Mouse (Mus musculus): ENCODE measurements around the gene Cmip.
"Not testable (repeated sequence)": the region's sequence is repeated elsewhere in the genome, so short reads cannot be mapped to it uniquely, and the experiment has no call there.

The Cmip gene

DNA sequence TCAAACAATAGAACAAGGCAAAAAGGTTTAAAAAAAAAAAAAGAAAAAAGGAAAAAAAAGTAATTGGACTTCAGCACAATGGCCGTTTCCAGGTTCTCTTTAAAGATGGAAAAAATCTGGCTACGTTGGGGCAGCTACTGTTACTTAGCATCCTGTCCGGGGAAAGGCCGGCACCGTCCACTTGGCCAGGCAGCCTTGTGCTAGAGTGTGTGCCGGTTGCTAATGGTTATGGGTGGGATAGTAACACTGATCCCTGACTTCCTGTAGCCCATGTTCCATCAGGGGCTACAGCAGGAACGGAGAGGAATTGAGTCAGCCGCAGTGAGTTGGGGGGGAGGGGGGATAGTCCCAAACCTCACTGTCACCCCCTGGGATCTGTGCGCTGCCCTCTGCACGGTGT lies 155.4 kb downstream of the Cmip start:
- DNase-seq (ENCODE audit: extremely low read depth, low read depth) = no peak

DNA sequence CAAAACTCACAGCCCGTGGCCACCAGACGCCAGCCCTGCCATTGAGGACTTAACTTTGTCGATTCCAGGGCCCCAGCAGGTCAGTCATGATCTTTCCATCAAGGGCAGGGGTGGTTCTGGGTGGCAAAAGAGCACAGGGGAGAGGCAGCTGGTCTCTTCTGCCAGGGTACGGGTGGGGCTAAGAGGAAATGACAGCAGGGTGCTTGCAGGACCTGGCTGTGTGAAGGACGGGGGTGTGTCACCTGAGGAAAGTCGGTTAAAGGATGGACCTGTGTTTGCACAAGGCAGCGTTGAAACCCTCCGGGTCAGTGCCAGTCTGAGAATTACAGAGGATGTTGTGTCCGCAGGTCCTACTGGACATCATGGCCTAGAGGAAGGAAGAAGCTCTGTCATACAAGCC lies 161.0 kb downstream of the Cmip start:
- DNase-seq (ENCODE audit: extremely low read depth, low read depth) = no peak

DNA sequence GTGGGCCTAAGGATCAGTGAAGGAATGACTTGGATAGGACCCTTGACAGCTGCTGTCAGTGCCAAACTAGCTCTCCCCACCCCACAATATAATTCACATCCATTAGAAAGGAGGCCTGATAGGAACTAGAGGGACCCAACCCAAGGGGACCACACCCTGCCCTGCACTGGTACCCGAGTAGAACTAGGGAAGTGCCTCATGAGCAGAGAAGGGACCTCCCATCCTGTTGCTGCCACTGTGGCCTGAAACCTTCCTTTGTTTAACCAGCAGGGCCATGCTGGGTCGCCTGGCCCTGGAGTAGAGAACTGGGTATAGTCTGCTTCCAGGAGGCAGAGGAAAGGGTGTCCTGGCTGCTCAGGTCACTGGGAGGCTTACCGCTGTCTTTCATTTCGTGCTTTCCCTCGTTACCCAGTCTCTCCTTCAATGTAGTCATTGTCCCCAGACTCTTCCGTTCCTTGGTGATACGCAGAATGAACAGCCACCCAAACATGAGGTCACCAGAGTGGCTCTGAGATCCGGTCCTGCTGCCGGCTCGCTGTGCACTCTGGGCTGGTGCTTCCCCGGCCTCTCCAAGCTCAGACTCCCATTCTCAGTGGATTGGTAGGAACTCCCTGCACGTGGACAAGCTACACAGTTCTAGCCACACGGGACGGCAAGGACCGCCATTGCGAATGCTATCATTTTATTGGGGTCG lies 164.1 kb downstream of the Cmip start:
- DNase-seq (ENCODE audit: extremely low read depth, low read depth) = no peak

DNA sequence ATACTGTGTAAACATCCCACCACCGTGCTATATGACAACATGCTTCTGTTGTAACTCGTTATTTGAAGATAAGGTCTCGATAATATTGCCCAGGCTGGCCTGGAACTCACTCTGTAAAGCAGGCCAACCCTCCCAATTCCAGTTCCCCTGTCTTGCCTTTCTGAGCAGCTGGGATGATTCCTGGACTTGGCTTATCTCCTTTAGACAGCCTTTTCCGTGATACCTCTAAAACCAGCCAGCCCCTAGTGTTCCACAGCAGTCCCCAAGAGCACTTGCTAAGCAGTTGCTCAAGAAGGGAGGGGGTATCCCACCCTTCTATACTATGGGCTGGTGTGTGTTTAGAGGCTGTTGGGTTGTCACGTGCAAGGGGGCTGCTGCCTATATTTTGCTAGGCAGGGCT lies 165.0 kb downstream of the Cmip start:
- no peak for DNase-seq (ENCODE audit: extremely low read depth, low read depth)

DNA sequence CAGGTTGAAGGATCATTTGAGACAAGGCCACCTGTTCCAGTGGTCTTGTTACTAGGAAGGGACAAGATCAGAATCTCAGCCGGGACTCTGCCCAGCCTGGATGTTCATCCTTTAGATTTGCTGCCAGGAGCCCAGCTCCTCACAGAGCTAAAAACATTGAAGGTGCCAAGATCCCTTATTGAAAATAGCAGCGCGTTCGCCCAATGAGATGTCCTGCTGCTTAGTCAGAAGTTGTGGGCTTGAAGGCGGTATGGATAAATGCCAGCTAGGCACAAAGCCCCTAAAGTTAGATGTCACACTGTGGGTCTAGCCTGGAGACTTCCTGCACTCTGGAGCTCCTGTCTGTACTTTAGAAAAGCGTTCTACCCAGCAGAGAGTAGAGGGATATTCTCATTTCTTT lies 165.5 kb downstream of the Cmip start:
- no peak for DNase-seq (ENCODE audit: extremely low read depth, low read depth)

DNA sequence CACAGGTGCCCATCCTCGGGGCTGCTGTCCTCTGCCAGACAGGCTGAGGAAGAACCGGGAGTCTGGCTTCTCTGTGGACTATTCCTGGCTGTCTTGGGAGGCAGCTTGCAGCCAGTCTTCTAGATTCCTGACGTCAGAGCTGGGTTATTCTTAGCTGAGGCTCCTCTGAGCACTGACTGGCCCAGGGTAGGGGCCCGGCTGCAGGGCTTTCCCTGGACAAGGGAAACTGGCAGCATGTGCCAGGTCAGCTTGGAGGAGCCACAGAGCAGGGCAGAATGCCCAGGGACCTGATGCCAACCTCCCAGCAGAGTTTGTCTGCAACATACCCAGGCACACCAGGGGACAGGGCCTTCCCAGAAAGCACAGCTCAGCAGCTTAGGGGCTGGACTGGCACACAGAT lies 166.2 kb downstream of the Cmip start:
- no peak for DNase-seq (ENCODE audit: extremely low read depth, low read depth)

DNA sequence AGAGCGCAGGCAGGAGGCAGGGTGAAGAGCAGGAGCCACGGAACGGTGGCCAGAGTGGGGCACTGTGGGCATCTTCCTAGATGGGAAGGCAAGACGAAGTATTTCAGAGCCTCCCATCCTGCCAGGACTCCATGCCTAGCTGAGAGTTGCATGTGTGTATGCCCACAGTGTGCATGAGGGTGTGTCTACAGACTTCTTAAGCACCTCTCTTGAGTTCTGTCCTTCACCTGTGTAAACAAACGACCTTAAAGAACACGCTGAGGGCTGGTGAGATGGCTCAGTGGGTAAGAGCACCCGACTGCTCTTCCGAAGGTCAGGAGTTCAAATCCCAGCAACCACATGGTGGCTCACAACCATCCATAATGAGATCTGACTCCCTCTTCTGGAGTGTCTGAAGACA lies 171.0 kb downstream of the Cmip start:
- not testable (repeated sequence) for DNase-seq (ENCODE audit: extremely low read depth, low read depth)

DNA sequence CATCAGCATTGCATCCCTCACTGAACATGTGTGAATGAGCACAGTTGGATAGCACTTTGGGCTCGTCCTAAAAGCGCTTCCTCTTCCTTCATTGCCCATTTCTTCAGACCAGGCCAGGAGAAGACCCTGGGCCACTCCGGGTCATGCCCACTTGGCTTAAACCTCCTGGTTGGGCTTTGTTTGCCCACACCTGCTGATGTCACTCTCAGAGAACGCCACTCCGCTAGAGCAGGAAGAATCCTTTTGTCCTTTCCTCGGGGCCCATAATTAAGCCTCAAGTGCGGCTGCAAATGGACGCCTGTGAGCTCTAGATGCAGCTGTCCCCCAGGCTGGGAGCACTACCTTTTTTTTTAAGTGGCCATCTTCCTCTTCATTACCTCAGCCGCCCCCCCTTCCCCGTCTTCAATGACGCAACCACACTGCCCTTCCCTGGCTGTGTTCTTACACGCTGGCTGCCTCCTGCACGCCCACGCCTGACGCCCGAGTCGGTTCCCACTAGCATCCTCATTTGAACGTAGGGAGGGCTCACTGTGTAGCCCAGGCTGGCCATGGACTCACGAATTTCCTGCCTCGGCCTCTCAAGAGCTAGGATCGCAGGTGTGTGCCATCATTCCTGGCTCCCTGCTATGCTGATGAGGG lies 171.8 kb downstream of the Cmip start:
- DNase-seq (ENCODE audit: extremely low read depth, low read depth) = no peak

DNA sequence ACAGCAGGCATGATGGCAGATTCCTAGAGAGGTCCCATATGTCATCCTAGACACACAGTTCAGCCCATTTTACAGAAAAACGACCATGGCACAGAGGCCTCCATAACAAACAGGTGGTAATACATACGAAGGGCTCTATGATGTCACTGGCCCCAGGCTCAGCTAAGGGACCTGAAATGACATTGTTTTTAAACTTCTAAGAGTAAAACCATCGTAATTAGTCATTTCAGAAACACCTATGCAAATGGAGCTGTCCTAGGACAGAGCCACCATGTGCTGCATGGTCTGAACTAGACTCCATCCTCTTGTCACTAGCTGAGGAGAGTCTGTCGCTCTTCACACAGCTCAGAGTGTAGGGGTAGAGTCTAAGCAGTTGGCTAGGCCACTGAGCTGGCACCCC lies 173.8 kb downstream of the Cmip start:
- no peak for DNase-seq (ENCODE audit: extremely low read depth, low read depth)

DNA sequence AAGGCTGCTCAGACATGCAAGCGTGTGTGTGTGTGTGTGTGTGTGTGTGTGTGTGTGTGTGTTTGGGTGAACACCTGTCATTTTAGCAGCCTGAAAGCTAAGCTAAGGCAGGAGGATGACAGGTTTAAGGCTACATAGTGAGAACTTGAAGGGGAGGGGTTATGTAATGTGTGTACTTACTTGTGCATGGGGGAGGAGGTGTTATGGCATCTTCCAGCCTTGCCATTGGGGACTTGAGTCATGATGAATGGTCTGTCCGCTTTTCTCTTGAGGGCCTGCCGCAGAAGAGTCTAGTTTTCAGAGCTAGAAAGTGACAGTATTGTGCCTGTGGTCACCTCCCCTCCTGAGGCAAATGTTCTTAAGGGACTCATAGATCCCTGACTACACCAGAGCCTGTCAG lies 174.7 kb downstream of the Cmip start:
- DNase-seq (ENCODE audit: extremely low read depth, low read depth) = no peak

DNA sequence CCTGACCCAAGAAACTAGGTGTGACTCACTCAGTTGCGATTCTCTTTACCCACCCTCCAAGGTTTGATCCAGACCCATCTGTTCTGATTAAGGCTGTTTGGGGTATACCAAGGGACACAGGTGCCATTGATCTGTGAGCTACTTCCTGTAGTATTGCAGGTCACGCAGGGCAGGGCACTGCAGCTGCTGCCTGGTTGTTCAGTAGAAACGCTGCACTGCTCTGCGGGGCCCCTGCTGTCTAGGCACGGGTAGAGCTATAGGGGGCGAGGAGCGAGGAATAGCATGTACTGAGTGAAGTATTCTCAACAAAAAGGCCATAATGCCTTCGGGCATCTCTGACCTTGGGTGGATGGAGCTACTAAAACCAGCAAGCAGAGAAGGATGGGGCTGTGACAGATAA lies 175.2 kb downstream of the Cmip start:
- DNase-seq (ENCODE audit: extremely low read depth, low read depth) = no peak

DNA sequence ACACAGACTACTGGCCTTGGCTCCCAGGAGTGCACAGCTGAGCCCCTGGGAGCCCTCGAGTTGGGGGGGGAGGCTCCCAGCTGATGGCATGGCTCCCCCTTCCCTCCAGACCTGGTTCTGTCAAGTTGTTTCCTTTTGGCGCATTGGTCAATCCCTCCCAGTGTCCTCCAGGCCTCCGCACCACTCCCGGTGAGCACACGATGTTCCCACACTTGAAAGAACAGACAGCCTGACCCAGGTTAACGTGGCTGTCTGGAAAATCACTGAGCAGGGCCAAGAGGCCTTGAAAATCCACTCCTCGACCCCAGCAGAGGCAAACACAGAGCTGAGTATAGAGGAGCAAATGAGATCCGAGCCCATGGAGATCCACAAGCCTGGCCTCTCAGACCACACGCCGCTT lies 177.1 kb downstream of the Cmip start:
- DNase-seq (ENCODE audit: extremely low read depth, low read depth) = no peak

DNA sequence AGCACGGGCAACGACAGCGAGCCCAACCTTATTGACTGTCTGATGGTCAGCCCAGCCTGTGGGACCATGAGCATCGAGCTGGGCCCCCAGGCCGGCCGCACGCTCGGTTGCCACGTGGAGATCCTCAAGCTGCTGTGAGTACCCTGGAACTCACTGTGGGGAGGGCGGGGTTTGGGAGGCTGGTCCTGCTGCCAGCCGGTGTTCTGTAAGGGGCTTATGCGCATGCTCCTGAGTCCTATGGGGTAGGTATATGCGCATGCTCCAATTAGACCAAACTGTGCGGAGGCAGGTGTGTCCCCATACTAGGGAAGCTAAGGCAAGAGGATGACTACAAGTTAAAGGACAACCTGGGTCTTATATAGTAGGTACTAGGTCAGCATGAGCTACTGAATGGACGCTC lies 179.9 kb downstream of the Cmip start:
- DNase-seq (ENCODE audit: extremely low read depth, low read depth) = no peak

DNA sequence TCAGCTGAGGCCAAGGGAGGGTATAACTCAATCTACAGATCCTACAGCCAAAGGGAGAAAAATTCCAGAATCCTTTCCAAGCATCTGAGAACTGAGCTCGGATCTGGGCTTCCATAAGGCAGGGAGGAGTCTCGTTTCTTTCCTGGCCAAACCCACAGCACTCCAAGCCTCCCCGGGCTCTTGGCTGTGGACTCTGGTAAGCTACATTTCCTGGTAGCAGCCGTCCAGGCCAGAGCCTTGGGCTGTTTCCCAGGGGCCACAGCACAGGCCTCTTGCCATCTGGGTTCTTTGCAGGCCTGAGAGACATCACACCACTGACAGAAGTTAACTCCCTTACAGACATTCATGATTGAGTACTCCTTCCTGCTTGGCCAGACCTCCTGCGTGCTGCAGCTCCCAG lies 180.8 kb downstream of the Cmip start:
- no peak for DNase-seq (ENCODE audit: extremely low read depth, low read depth)

DNA sequence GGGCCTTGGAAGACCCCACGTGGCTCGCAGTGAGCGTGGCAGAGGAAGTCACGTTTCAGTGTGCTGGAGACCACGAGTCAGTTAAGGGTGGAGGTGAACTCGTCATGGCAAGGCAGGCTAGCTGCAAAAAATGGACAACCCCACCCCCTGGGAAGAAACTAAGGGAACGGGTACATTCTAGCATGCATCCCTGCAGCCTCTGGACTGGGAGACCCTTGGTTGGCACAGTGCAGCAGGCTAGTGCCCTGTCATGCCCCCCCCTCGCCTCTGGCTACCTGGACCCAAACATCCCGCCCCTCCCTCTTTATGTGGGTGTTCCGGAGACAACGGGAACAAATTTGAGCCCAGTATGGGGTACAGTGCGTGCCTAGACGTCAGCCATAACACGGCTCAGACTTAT lies 183.5 kb downstream of the Cmip start:
- no peak for DNase-seq (ENCODE audit: extremely low read depth, low read depth)

DNA sequence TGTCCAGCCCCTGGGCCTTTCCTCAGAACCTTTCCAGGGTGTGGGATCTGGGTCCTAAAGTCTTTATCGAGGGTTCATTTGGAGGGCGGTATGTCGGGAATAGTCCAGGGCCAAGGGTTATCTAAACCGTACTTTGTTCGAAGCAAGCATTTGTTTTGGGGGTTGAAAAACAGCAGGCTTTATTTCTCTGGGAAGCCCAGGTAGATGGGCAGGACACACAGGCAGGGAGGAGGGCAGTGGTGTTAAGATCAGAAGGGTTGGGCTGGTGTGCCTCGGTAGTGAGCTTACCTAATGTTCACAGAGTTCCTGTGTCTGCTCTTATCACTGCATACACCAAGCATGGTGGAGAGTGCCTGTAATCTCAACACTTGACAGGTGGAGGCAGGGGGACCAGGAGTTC lies 183.9 kb downstream of the Cmip start:
- DNase-seq (ENCODE audit: extremely low read depth, low read depth) = no peak

DNA sequence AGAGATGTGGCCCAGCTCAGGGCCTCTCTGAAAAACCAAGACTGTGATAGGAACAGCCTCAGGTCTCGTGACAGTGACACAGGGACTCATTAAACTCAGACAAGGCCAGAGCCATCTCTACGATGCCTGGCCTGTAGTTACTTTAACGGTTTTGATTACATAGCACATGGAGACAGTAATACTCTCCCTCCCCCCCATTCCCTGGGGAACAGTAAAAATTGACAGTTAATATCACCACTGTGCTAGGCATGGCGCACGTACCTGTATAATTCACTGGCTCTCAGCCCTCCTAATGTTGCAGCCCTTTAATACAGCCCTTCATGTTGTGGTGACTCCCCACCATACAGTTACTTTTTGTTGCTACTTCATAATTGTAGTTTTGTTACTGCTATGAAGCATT lies 188.6 kb downstream of the Cmip start:
- no peak for DNase-seq (ENCODE audit: extremely low read depth, low read depth)

DNA sequence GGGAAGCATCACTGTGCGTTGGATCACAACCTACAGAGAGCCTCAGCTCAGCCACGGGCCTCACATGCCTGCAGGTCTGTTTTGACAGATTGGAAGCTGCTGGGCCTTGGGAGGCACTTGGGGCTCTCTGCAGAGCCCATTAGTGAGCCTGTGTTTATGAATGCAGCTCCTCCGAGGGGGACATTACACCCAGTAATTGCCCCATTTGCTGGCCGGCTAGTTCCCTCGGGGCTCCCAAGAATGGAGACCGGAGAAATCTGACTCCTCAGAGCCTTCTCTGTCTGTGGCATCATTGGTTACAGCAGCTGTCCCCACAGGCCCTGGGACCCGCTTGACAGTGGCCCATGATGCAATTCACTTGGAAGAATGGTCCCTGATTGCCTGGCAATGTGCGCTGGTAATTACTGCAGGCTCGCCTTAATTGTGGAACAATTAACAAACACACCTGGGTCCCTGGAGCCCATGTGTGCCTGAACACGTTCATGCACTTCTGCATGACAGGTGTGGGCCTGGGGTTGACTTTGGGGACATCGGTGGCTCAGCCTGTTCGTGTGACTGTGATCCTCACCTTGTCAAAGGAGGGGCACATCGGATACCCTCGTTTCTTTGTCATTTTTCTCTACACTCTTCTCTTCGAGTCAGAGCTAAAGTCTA lies 189.6 kb downstream of the Cmip start:
- no peak for DNase-seq (ENCODE audit: extremely low read depth, low read depth)

DNA sequence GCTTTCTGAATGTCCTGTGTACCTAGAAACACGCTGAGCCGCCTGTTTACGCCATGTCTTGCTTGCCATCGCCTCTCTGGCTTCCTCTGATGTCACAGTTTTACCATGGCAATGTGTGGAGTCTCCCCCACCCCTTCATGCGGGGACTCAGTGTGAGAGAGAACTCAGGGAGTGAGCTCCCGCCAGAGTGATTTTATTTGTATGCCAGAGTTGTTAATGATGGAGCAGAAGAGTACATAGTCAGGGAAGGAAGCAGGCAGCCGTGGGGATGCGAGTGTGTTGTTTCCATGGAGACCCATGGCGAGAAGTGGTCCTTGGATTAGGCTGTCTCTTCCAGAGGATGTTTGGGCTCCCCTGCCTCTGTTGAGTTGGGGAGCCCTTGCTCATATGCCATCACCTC lies 194.2 kb downstream of the Cmip start:
- DNase-seq (ENCODE audit: extremely low read depth, low read depth) = no peak

DNA sequence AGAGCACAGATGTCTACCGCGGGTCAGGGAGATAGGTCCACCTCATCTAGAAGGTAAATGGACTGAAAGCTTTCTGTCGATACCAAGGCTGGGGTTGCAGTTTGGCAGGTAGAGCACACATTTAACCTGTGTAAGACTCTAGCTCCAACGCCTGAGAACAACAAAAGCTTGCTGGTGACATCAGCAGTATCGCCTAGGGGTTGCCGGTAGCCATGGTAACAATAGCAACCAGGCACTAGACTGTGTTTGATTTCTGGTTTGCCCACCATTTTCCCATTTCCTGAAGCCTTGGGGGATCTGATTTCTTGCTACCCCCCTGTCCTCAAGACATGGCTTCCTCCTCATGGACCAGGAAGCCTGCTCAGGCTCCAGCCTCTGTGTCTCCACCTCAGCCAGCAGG lies 197.1 kb downstream of the Cmip start:
- DNase-seq (ENCODE audit: extremely low read depth, low read depth) = no peak

DNA sequence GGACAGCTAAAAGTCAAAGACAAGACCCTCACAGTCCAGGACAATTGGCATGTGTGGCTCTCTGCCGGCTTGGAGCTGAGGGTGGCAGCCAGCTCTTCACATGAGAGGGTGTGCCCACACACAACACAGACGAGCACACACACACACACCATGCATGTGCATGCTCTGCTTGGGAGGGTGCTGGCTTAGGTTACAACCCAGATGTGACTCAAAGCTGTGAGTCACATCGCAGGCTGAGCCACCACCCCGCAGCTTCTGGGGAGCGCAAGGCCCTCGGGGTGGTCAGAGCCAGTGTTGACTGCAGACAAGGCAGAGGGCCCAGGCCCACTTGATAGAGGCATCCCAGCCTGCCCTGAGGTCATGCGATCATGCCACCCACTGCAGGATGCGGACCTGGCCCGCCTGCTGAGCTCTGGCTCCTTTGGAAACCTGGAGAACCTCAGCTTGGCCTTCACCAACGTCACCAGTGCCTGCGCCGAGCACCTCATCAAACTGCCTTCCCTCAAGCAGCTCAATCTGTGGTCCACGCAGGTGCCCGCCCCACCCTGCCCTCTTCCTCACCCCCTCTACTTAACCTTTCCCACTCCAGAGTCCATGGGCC lies 197.8 kb downstream of the Cmip start:
- DNase-seq (ENCODE audit: extremely low read depth, low read depth) = no peak

DNA sequence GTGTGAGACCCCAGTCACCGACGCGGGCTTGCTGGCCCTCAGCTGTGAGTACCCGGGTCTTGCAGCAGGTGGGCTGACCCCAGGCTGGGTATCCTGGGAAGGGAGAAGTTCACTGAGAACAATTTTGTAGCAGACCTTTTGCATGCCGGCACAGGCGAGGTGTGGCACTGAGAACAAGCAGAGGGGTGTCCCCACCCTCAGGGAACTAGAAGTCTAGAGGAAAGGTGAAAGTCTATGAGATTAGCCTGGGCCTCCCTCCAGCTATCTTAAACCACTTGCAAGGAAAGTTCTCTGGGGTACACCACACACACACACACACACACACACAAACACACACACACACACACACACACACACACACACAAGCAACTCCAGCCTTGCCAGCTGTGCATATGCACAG lies 198.8 kb downstream of the Cmip start:
- DNase-seq (ENCODE audit: extremely low read depth, low read depth) = no peak

DNA sequence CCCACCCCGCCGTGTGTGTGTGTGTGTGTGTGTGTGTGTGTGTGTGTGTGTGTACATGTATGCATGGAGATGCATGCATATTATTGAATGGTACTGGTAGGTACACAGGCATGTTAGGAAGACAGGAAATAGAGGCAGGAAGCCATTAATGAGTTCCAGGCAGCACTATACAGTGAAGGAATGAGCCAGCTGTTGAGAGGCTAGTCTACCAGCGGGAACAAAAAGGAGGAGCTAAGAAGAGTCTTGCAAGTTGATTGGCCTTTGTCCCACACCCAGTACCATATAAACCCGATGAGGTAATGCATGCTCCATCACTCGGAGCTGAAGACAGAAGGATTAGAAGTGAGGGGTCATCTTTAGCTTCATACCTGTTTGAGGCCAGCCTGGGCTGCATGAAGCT lies 201.6 kb downstream of the Cmip start:
- DNase-seq (ENCODE audit: extremely low read depth, low read depth) = no peak

Data from MEL-GATA-1-ER (cell line).